Mouse (Mus musculus): ENCODE data around the gene Rmnd5b. TPM values are rescaled to one million over a fixed set of nuclear protein-coding genes. Genes with fewer than 3 reads are reported as not detected.

Gene Rmnd5b
- polyA plus RNA-seq, 1 experiment from 2014 or later, result 39.1 TPM

DNA sequence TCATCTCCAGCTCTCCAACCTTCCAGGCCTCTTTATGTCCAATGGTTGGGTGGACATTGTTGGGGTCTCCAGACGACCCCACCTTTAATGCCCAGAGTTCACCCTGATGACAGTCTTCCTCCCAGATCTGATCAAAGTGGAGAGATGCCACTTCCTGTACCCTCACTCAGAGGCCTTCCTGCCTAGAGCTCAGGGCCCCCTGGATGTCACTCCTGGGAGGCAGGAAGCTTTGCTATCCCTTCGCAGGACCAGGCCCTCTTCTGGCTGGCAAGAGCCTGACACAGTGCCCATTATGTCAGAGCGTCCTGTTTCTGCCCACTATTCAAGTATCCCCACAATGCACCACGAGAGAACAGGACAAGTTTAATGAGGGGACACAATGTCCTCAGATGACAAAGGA is 56.7 kb downstream of the Rmnd5b start:
- Histone ChIP-seq H3K27ac (no peak overlapping the region), H3K4me3 (no peak overlapping the region), H3K36me3 (replicated peaks) (no peaks in the 10 kb centered on the region), H3K27me3 (ENCODE audit: poor library complexity, severe bottlenecking) (no peaks in the 10 kb centered on the region), H3K4me1 (peaks cover 16% of the 10 kb centered on the region), H3K9me3 (no peaks in the 10 kb centered on the region)
- no peak for DNase-seq (ENCODE audit: extremely low spot score, low spot score)
- WGBS, result 72% methylated on average over 4 of the region's 4 CpGs

GRCm38 (mm10) chr11:51577587-51577986 is 58.1 kb downstream of the Rmnd5b start:
- peaks cover 4% of the 10 kb centered on the region for H3K4me1 ChIP-seq
- H3K27me3 ChIP-seq (ENCODE audit: poor library complexity, severe bottlenecking), result no peaks in the 10 kb centered on the region
- H3K9me3 ChIP-seq, result no peaks in the 10 kb centered on the region
- 89% methylated on average over 7 of the region's 7 CpGs for WGBS
- DNase-seq (ENCODE audit: extremely low spot score, low spot score), result no peak
- no peak overlapping the region for H3K27ac ChIP-seq
- no peak overlapping the region for H3K4me3 ChIP-seq
- H3K36me3 ChIP-seq (replicated peaks), result no peaks in the 10 kb centered on the region

DNA sequence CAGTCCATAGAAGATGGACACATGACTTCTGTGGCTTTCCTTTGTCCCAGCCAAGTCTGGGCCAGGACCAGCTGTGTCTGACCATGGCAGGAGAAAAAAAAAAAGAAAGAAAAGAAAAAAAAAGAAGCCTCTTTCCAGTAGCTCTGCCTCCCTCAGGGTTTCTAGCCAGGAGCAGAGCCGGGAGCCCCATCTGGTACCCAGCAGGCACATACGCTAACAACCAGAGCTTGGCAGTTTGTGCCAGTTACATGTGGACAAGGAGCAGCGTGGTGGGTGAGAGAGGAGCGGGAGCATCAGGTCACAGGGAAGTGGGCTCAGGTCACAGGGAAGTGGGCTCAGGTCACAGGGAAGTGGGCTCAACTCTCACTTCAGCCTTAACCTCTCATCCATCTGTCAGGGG is 59.2 kb downstream of the Rmnd5b start:
- H3K4me1 ChIP-seq, result peaks cover 9% of the 10 kb centered on the region
- no peaks in the 10 kb centered on the region for H3K9me3 ChIP-seq
- 83% methylated on average over 4 of the region's 4 CpGs for WGBS
- no peaks in the 10 kb centered on the region for H3K36me3 ChIP-seq (replicated peaks)
- DNase-seq (ENCODE audit: extremely low spot score, low spot score), result no peak
- no peak overlapping the region for H3K27ac ChIP-seq
- H3K4me3 ChIP-seq, result no peak overlapping the region
- no peaks in the 10 kb centered on the region for H3K27me3 ChIP-seq (ENCODE audit: poor library complexity, severe bottlenecking)

Other genes with a start within 250 kb of the Rmnd5b start
- gene Phykpl, start 51.1 kb downstream of the Rmnd5b start, polyA plus RNA-seq (2016; fragmentation: Nextera tagmentation; extraction: Ambion mirVana), result 15.9 and 16.3 TPM in 2 replicates
- 597 and 634 TPM in 2 replicates for gene Hnrnpab, start 29.0 kb downstream of the Rmnd5b start, polyA plus RNA-seq (2016; fragmentation: Nextera tagmentation; extraction: Ambion mirVana)
- 273 and 279 TPM in 2 replicates for gene Nhp2, start 16.2 kb downstream of the Rmnd5b start, polyA plus RNA-seq (2016; fragmentation: Nextera tagmentation; extraction: Ambion mirVana)
- 19.4 and 21.1 TPM in 2 replicates for gene N4bp3, start 14.9 kb upstream of the Rmnd5b start, polyA plus RNA-seq (2016; fragmentation: Nextera tagmentation; extraction: Ambion mirVana)
- 1.6 and 2.0 TPM in 2 replicates for gene D930048N14Rik, start 15.1 kb upstream of the Rmnd5b start, polyA plus RNA-seq (2016; fragmentation: Nextera tagmentation; extraction: Ambion mirVana)
- 78.4 and 78.7 TPM in 2 replicates for gene 0610009B22Rik, start 53.0 kb upstream of the Rmnd5b start, polyA plus RNA-seq (2016; fragmentation: Nextera tagmentation; extraction: Ambion mirVana)
- 12.8 and 14.0 TPM in 2 replicates for gene Sec24a, start 127.7 kb upstream of the Rmnd5b start, polyA plus RNA-seq (2016; fragmentation: Nextera tagmentation; extraction: Ambion mirVana)
- gene Sar1b, start 127.8 kb upstream of the Rmnd5b start, polyA plus RNA-seq (2016; fragmentation: Nextera tagmentation; extraction: Ambion mirVana), result 112 and 114 TPM in 2 replicates
- gene Jade2, start 221.8 kb upstream of the Rmnd5b start, polyA plus RNA-seq (2016; fragmentation: Nextera tagmentation; extraction: Ambion mirVana), result 0.57 and 0.64 TPM in 2 replicates

Measured in forebrain, embryonic 10.5 days (tissue).